13 mouse cellular contexts compared by ENCODE assay signal in the genomic region with DNA sequence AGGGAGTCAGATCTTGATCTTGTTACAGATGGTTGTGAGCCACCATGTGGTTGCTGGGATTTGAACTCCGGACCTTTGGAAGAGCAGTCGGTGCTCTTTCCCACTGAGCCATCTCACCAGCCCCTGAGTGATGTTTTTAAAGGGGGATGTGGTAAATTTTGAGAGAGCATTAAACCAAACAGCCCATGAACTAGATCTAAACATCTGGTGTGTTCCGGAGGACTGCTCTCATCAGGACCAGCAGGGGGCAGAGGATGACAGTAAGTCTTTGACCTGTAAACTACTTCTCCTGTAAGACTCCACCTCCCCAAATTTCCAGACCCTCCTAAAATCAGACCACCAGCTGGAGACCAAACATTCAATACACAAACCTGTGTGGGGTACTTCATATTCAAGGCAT. TPM values are rescaled to one million over a fixed set of nuclear protein-coding genes. Genes with fewer than 3 reads are reported as not detected.
DNase-seq lines count a peak whose midpoint lies in the region; TF ChIP-seq lines count a peak whose summit lies in the region.
"Had no signal": no experiment of that assay in that cellular context is flagged by ENCODE, and none has a peak within 500 bp of the region (broad histone marks: within the 10 kb centered on the region; RNA-seq: fewer than 3 reads in every experiment).

No protein-coding gene starts in this region.

- TF ChIP-seq CTCF in layer of hippocampus, adult 2 months (conservative IDR thresholded peaks at IDR 0.05) = peak; percentile 57
- TF ChIP-seq CTCF in MEL (IDR thresholded peaks at IDR 0.05 in 2 of 3, conservative IDR thresholded peaks at IDR 0.05 in 1 of 3; ENCODE audit: control insufficient read depth in 1 of 3, insufficient read depth in 1 of 3, low read depth in 2 of 3, low read length in 3 of 3, poor library complexity in 1 of 3, severe bottlenecking in 1 of 3) = peak; percentile 39 to 73 (median 61)

- no peak overlapping the region for H3K27ac ChIP-seq in layer of hippocampus, adult 2 months
- H3K27ac ChIP-seq in MEL (ENCODE audit: control insufficient read depth, low read depth, low read length) = no peak overlapping the region
- H3K27ac ChIP-seq: hindbrain, embryonic 12.5 days; liver, embryonic 15.5 days had no signal

- DNase-seq in layer of hippocampus, adult 2 months (ENCODE audit: low spot score in 2 of 2) = no peak
- DNase-seq in layer of hippocampus, postnatal 36 days = no peak
- DNase-seq in B cell, adult 2 months = peak; percentile 34
- DNase-seq in MEL (ENCODE audit: low read depth, low spot score) = peak; percentile 73
- DNase-seq in retina, postnatal 1 day = peak; percentile 57
- DNase-seq in natural killer cell, adult 2 months (ENCODE audit: low spot score in 2 of 2) = no peak
- no peak for DNase-seq in embryo, embryonic 10 days (ENCODE audit: low spot score)
- DNase-seq: adrenal gland, adult 8-10 months; right cerebral cortex, adult 18-20 months had no signal

- no peak overlapping the region for H3K9ac ChIP-seq in MEL (ENCODE audit: control insufficient read depth, low read depth, low read length, poor library complexity, severe bottlenecking)
- H3K9ac ChIP-seq: heart, embryonic 12.5 days; hindbrain, embryonic 12.5 days; liver, embryonic 15.5 days had no signal

- no peaks in the 10 kb centered on the region for H3K9me3 ChIP-seq in MEL (replicated peaks; ENCODE audit: insufficient read depth, low read length)
- H3K9me3 ChIP-seq: heart, embryonic 12.5 days; hindbrain, embryonic 12.5 days; liver, embryonic 15.5 days had no signal

- TF ChIP-seq EP300 in MEL (IDR thresholded peaks at IDR 0.05; ENCODE audit: low read depth in 1 of 2, low read length in 2 of 2) = no peak

- H3K79me2 ChIP-seq in MEL (ENCODE audit: control insufficient read depth, insufficient read depth, low read length, poor library complexity) = no peaks in the 10 kb centered on the region

- no peaks in the 10 kb centered on the region for H3K36me3 ChIP-seq in MEL (ENCODE audit: control insufficient read depth in 1 of 2, insufficient read depth in 2 of 2, low read length in 2 of 2)
- H3K36me3 ChIP-seq: heart, embryonic 12.5 days; hindbrain, embryonic 12.5 days; liver, embryonic 15.5 days had no signal

- H3K4me3 ChIP-seq in layer of hippocampus, adult 2 months = no peak overlapping the region
- no peak overlapping the region for H3K4me3 ChIP-seq in MEL (ENCODE audit: control insufficient read depth in 1 of 2, insufficient read depth in 1 of 2, low read depth in 2 of 2, low read length in 2 of 2)
- H3K4me3 ChIP-seq: heart, embryonic 12.5 days; hindbrain, embryonic 12.5 days; liver, embryonic 15.5 days; megakaryocyte, embryonic 14.5 days had no signal

- no peaks in the 10 kb centered on the region; a peak in 1 of 4 replicates for H3K27me3 ChIP-seq in MEL (ENCODE audit: control insufficient read depth in 1 of 2, insufficient read depth in 2 of 2, low read length in 2 of 2)

- H3K4me1 ChIP-seq in MEL (ENCODE audit: control insufficient read depth in 1 of 2, insufficient read depth in 2 of 2, low read length in 2 of 2) = no peaks in the 10 kb centered on the region
- H3K4me1 ChIP-seq: liver, embryonic 15.5 days had no signal

- TF ChIP-seq POLR2A in MEL (IDR thresholded peaks at IDR 0.05; ENCODE audit: control insufficient read depth in 1 of 2, insufficient read depth in 1 of 2, low read depth in 1 of 2, low read length in 2 of 2, poor library complexity in 1 of 2) = no peak

- peak; percentile 61 for TF ChIP-seq RAD21 in MEL (IDR thresholded peaks at IDR 0.05; ENCODE audit: low read depth, low read length)

TF ChIP-seq in MEL, 35 proteins besides CTCF, POLR2A, EP300 and RAD21:
- TF ChIP-seq TBP (IDR thresholded peaks at IDR 0.05; ENCODE audit: low read depth, low read length) = peak; percentile 72
- peak; percentile 72 for TF ChIP-seq SMC3 (IDR thresholded peaks at IDR 0.05; ENCODE audit: low read depth, low read length)
- no peak for TF ChIP-seq TCF12 (IDR thresholded peaks at IDR 0.05; ENCODE audit: low read depth, low read length)
- peak; percentile 35 for TF ChIP-seq ZC3H11A (IDR thresholded peaks at IDR 0.05; ENCODE audit: low read depth, low read length)
- TF ChIP-seq MAFK (IDR thresholded peaks at IDR 0.05; ENCODE audit: borderline replicate concordance, low read depth, low read length) = no peak
- TF ChIP-seq MEF2A (IDR thresholded peaks at IDR 0.05; ENCODE audit: extremely low read depth, insufficient replicate concordance, low read depth, low read length, poor library complexity, severe bottlenecking) = no peak
- no peak for TF ChIP-seq HCFC1 (IDR thresholded peaks at IDR 0.05; ENCODE audit: low read depth, low read length)
- no peak for TF ChIP-seq ETS1 (IDR thresholded peaks at IDR 0.05; ENCODE audit: low read depth, low read length)

RNA-seq across cellular contexts. Expression of a gene that starts 45.9 kb away (rescaled TPM):
- 100 to 1,000 TPM; 226 to 239 TPM for total RNA-seq in layer of hippocampus, adult 2 months (2021)
- total RNA-seq in layer of hippocampus, postnatal 36 days (2021) = 100 to 1,000 TPM; 227 to 241 TPM
- 42.0 and 44.6 TPM in 2 replicates for total RNA-seq in MEL (2012; rRNA removed)
- polyA plus RNA-seq in MEL (2012; ENCODE audit: insufficient read depth in 1 of 2, insufficient read length in 2 of 2, low read depth in 1 of 2, low replicate concordance in 2 of 2, missing spikeins in 1 of 2) = 10 to 100 TPM in 1 of 2 experiments, not detected in 1; 55.9 TPM

Comparison
In these comparisons a context has a peak if more than half of its experiments do, and no peak if none do; other contexts are left out.
1. DNase-seq: peak in B cell, adult 2 months (2 of 2), MEL (single experiment) and retina, postnatal 1 day (single experiment); none in layer of hippocampus, adult 2 months (0 of 2), layer of hippocampus, postnatal 36 days (0 of 2), natural killer cell, adult 2 months (0 of 2) and embryo, embryonic 10 days (single experiment).